Mouse (Mus musculus): ENCODE measurements around the gene Map3k1.

Gene Map3k1

GRCm38 (mm10) chr13:111808637-111809465 lies at the start of gene Map3k1:
TSS of gene Map3k1 (minus strand) at chr13:111808993.
- no peak for DNase-seq (ENCODE audit: extremely low read depth, low read depth)

DNA sequence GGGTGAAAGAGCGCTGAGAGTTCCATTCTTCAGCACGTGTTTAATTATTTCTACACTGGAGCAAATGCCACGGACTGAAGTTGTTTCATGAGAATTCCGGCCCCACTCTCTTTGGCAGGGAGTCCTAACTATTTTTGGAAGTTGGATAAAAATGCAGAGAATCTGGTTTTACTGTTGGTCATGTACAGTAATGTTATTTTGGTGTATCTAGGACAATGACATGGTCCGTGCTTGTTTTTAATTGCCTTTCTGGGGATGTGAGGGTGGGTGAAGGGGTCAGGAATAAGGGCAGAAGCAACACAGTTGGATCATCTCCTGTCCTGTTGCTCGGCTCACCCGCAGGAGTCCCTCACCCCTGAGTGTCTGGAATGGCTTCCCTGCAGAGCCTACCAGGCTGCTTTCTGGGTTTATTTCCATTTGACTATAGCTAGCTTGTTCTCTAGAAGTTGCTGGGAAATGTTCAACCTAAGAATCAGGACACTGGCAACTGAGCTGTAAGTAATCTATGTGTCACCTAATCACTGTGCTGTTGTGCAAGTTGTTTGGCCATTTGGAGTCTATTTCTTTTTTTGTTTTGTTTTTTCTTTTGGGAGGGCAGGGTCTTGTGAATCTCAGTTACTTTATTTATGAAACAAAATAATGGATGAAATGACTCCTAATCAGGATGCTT lies 48.1 kb upstream of the Map3k1 start:
- no peak for DNase-seq (ENCODE audit: extremely low read depth, low read depth)

DNA sequence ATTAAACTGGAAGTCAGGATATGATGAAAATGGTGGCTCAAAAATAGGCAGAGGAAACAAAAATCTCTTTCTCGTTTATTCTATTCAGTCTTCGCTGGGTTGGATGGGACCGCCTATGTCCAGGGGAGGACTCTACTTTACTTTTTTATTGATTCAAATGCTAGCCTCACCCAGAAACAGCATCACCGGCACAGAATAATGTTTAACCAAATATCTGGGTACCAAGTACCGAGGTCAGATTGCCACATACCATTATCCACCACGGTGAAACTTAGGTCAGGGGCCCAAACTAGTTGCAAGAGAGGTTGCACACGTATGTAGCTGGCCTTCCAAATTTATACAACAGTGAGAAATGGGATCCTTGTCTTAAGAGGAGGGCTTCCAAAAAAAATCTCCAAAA lies 47.4 kb upstream of the Map3k1 start:
- DNase-seq (ENCODE audit: extremely low read depth, low read depth) = no peak

- no peak for DNase-seq (ENCODE audit: extremely low read depth, low read depth)
Measured at GRCm38 (mm10) chr13:111852451-111853224, 43.8 kb upstream of the Map3k1 start.

- no peak for DNase-seq (ENCODE audit: extremely low read depth, low read depth)
Measured at GRCm38 (mm10) chr13:111850046-111850837, 41.4 kb upstream of the Map3k1 start.

DNA sequence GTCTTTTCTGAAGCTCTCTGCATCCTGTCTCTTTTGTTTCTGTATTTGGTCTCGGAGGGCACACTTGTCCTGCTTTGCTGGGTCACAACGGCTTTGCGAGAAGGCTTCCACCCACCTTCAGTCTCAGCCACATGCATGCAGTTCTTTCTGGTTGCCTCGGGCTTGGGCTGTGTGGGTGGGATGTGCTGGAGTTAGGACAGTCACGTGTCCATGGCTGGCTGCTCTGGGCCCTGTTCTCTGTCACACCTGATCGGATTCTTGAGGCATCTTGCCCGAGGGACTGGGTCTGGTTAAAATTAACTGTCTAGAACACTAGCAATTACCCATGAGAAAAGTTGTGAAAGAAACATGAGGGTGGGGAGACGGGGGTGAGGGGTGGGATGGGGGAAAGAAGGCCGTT lies 36.7 kb upstream of the Map3k1 start:
- DNase-seq (ENCODE audit: extremely low read depth, low read depth) = no peak

DNA sequence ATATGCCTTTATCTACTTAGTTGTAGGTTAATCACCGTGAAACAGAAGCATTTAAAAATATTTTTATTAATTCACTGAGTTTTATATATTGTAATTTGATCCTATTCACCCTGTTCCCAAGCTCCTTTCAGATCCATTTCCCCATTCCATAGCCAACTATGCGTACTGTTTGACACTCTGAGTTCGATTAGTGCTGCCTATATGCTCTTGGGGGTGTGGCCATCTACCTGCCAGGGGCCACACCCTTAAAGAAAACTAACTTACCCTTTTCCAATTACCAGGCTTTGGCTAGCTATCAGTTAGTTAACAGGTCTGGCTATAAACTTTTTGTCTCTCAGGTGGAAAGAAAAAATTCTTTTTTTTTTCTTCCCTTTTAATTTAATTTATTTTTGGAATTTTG lies 35.5 kb upstream of the Map3k1 start:
- no peak for DNase-seq (ENCODE audit: extremely low read depth, low read depth)

- DNase-seq (ENCODE audit: extremely low read depth, low read depth) = no peak
Measured at GRCm38 (mm10) chr13:111835787-111836186, 27.0 kb upstream of the Map3k1 start.

- DNase-seq (ENCODE audit: extremely low read depth, low read depth) = no peak
Measured at GRCm38 (mm10) chr13:111834613-111835012, 25.8 kb upstream of the Map3k1 start.

- DNase-seq (ENCODE audit: extremely low read depth, low read depth) = no peak
Measured at GRCm38 (mm10) chr13:111829473-111829872, 20.7 kb upstream of the Map3k1 start.

- DNase-seq (ENCODE audit: extremely low read depth, low read depth) = no peak
Measured at GRCm38 (mm10) chr13:111827481-111827880, 18.7 kb upstream of the Map3k1 start.

- DNase-seq (ENCODE audit: extremely low read depth, low read depth) = no peak
Measured at GRCm38 (mm10) chr13:111824178-111824577, 15.4 kb upstream of the Map3k1 start.

DNA sequence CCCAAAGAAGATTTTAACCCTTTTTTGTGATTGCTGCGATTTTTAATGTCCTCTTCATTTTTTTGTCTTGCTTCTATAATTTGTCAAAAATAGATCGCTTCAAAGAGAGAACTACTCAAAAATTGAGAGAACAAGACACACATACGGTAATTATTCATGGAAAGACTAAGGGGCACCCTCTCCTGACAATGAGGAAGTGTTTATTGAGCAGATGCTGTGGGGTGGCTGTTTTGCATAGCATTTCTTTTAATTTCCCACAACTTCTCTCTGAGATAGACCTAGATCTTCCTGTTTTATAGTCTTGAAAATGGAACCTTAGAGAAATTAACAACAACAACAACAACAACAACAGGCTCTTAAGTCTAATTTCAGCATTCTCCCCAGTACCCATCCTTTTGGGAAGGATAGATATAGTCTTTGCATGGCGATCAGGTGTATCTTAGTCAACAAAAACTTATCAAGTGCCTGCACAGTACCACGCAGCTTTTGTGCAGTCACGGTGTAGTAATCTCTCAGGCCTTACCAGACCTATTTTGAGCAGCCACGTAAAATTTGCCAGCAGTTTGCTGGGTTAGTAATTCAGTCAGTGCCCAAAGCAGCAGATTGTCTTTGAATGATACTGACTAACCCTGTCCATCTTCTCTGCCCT lies 13.1 kb upstream of the Map3k1 start:
- no peak for DNase-seq (ENCODE audit: extremely low read depth, low read depth)

DNA sequence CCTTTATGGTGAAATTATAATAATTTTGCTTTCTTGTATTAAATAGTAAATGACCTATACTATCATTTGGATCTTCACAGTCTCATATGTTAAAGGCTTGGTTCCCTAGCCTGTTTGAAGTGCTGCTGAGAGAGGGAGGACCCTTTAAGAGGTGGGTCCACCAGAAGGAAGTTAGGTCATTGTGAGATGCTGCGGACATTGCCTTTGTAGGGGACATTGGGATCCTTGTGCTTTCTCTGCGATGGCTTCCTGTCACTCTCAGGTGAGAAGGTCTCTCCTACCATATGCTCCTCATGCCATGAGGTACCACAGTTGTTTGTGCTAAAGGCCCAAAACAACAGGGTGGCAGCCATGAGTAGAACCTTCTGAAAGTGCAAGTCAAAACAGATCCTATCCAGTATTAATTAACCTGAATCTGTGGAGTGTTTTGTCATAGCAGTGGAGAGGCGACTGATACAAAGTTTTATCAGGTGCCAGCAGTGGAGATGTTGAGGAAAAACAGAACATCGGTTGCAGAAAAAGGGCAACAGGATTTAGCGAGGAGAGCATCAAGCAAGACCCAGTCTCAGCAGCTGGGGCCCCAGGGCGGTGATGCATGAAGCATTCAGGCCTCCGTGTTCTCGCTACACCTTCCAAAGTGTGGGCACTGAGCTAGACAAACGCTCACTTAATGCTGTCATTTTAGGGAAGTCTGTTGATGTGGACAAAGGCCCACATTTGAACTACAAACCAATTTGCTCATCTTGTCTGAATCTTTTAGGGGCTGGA lies 11.0 kb upstream of the Map3k1 start:
- no peak for DNase-seq (ENCODE audit: extremely low read depth, low read depth)

GRCm38 (mm10) chr13:111819106-111819505 lies 10.3 kb upstream of the Map3k1 start:
- DNase-seq (ENCODE audit: extremely low read depth, low read depth) = no peak

- no peak for DNase-seq (ENCODE audit: extremely low read depth, low read depth)
Measured at GRCm38 (mm10) chr13:111818216-111818903, 9.6 kb upstream of the Map3k1 start.

- no peak for DNase-seq (ENCODE audit: extremely low read depth, low read depth)
Measured at GRCm38 (mm10) chr13:111817773-111818172, 9.0 kb upstream of the Map3k1 start.

DNA sequence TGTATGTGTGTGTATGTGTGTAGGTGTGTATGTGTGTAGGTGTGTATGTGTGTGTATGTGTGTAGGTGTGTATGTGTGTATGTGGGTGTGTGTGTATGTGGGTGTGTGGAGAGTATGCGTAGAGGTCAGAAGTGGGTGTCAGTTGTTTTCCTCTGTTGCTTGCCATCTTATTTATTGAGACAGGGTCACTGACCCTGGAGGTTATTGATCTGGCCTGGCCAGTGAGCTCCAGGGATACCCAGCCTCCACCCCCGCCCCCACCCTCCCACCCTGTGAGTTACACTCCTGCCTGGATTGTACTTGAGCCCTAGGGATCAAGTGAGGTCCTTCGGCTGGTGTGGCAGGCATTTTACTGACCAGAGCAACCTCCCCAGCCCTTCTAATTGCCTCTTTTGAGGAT lies 7.6 kb upstream of the Map3k1 start:
- DNase-seq (ENCODE audit: extremely low read depth, low read depth) = no peak

DNA sequence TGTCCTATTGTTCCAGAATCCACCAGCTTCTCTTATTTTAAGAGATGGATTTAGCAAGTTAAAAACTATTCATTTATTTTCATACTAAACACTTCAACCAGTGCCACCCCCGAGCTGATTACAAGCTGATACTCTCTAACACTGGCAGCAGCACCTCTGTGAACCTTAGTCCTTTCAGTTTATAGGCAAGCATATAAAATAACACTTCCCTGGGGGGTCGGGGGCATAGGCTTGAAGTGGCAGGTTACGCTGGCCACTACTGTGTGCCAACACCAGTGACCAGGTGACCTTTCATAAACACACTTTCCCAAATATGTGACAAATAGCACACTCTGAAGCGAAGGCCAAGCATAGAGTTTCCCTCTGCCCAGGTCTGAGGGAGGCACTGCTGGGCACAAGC lies 6.7 kb upstream of the Map3k1 start:
- no peak for DNase-seq (ENCODE audit: extremely low read depth, low read depth)
